Comparison of ENCODE assay signal across 10 mouse cellular contexts in the genomic region with DNA sequence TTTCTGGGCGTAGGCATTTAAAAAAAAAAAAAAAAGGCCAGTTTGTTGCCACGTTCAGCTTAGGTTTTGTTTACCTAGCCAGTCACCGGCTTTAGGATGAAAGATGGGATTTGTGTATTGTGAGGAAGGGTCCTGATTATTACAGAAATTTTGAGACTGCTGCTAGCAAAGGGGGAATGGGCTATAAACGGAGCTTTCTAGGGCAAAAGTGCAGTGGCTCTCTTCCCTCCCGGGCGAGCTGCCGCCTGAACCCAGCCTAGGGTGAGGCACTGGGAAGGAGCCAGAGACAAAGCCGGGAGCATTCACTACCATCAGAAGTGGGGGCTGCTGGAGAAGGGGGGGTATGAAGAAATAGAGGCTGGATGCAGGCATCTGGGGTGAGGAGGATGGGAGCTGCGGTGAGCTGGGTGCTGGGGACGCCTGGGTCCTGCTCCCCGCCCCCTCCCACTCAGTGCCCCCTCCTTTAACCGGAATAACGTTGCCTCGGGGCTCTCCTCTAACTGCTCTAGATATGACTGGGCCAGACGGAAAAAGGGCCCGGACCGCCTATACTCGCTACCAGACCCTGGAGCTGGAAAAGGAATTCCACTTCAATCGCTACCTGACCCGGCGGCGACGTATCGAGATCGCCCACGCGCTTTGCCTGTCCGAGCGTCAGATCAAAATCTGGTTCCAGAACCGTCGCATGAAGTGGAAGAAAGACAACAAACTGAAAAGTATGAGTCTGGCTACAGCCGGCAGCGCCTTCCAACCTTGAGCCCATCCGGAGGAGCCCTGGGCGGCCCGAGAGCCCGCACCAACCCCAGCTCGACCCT. TPM values are rescaled to one million over a fixed set of nuclear protein-coding genes. Genes with fewer than 3 reads are reported as not detected.
DNase-seq lines count a peak whose midpoint lies in the region; ATAC-seq and TF ChIP-seq lines count a peak whose summit lies in the region.
"Had no signal": no experiment of that assay in that cellular context is flagged by ENCODE, and none has a peak within 500 bp of the region (broad histone marks: within the 10 kb centered on the region; RNA-seq: fewer than 3 reads in every experiment).

No protein-coding gene starts in this region.

- DNase-seq in adrenal gland, adult (ENCODE audit: inconsistent age in 2 of 2, low spot score in 1 of 2): peak; percentile 60 to 75
- DNase-seq in adrenal gland, postnatal 36 days: no peak
- DNase-seq in lung, postnatal 36 days: no peak
- DNase-seq in liver: peak; percentile 5
- DNase-seq in stomach, postnatal 0 days (ENCODE audit: low spot score): no peak
- DNase-seq: left cerebral cortex, postnatal 4 days; thymus, adult 2 months had no signal

- H3K4me2 ChIP-seq in lung, embryonic 15.5 days: peak overlapping the region; percentile 70
- H3K4me2 ChIP-seq in stomach, postnatal 0 days (replicated peaks; ENCODE audit: low read depth): peak overlapping the region; percentile 72
- H3K4me2 ChIP-seq in midbrain, embryonic 16.5 days (ENCODE audit: low read length): no peak overlapping the region
- H3K4me2 ChIP-seq in forebrain, embryonic 12.5 days: no peak overlapping the region

- H3K9me3 ChIP-seq in lung, embryonic 15.5 days: no peaks in the 10 kb centered on the region
- no peaks in the 10 kb centered on the region for H3K9me3 ChIP-seq in stomach, postnatal 0 days (ENCODE audit: control insufficient read depth, low read length)
- H3K9me3 ChIP-seq in midbrain, embryonic 16.5 days (replicated peaks; ENCODE audit: control insufficient read depth, low read length, poor library complexity, severe bottlenecking): no peaks in the 10 kb centered on the region
- H3K9me3 ChIP-seq in forebrain, embryonic 12.5 days: no peaks in the 10 kb centered on the region

- ATAC-seq in lung, embryonic 15.5 days (ENCODE audit: borderline replicate concordance, extremely low read depth, low FRiP score, low TSS enrichment): no peak
- no peak for ATAC-seq in stomach, postnatal 0 days (ENCODE audit: low FRiP score, low TSS enrichment)
- ATAC-seq in midbrain, embryonic 16.5 days: no peak
- no peak for ATAC-seq in forebrain, embryonic 12.5 days (ENCODE audit: low FRiP score)

- H3K27ac ChIP-seq in lung, embryonic 15.5 days: peak overlapping the region; percentile 99
- H3K27ac ChIP-seq in stomach, postnatal 0 days (replicated peaks): peak overlapping the region; percentile 92
- H3K27ac ChIP-seq in midbrain, embryonic 16.5 days (ENCODE audit: low read length): no peak overlapping the region
- no peak overlapping the region for H3K27ac ChIP-seq in forebrain, embryonic 12.5 days

- no peak for TF ChIP-seq EP300 in stomach, postnatal 0 days (optimal IDR thresholded peaks at IDR 0.05)

- H3K27me3 ChIP-seq in lung, embryonic 15.5 days: peaks cover 89% of the 10 kb centered on the region
- H3K27me3 ChIP-seq in stomach, postnatal 0 days (ENCODE audit: control insufficient read depth, insufficient read depth, low read length): no peaks in the 10 kb centered on the region
- H3K27me3 ChIP-seq in midbrain, embryonic 16.5 days (ENCODE audit: control insufficient read depth, insufficient read depth, low read depth, low read length): peaks cover 91% of the 10 kb centered on the region
- H3K27me3 ChIP-seq in forebrain, embryonic 12.5 days: peaks cover 100% of the 10 kb centered on the region

- no peaks in the 10 kb centered on the region for H3K36me3 ChIP-seq in lung, embryonic 15.5 days
- no peaks in the 10 kb centered on the region for H3K36me3 ChIP-seq in stomach, postnatal 0 days (ENCODE audit: control insufficient read depth, insufficient read depth, low read length)
- no peaks in the 10 kb centered on the region for H3K36me3 ChIP-seq in midbrain, embryonic 16.5 days (ENCODE audit: control insufficient read depth, insufficient read depth, low read length)
- H3K36me3 ChIP-seq in forebrain, embryonic 12.5 days (replicated peaks): no peaks in the 10 kb centered on the region

- peak overlapping the region; percentile 88 for H3K9ac ChIP-seq in lung, embryonic 15.5 days
- peak overlapping the region; percentile 80 for H3K9ac ChIP-seq in stomach, postnatal 0 days (ENCODE audit: low read length)
- no peak overlapping the region for H3K9ac ChIP-seq in midbrain, embryonic 16.5 days (ENCODE audit: low read depth, low read length)
- no peak overlapping the region for H3K9ac ChIP-seq in forebrain, embryonic 12.5 days

- TF ChIP-seq CTCF in stomach, postnatal 0 days (IDR thresholded peaks at IDR 0.05; ENCODE audit: low read depth): no peak

- peak overlapping the region; percentile 59 for H3K4me3 ChIP-seq in lung, embryonic 15.5 days
- H3K4me3 ChIP-seq in stomach, postnatal 0 days (ENCODE audit: low read depth, low read length): peak overlapping the region; percentile 52
- H3K4me3 ChIP-seq in midbrain, embryonic 16.5 days (ENCODE audit: low read depth, low read length): no peak overlapping the region
- H3K4me3 ChIP-seq in forebrain, embryonic 12.5 days (replicated peaks): no peak overlapping the region

- WGBS in lung, embryonic 15.5 days: 2% methylated on average over 38 of the region's 38 CpGs
- 8% methylated on average over 38 of the region's 38 CpGs for WGBS in stomach, postnatal 0 days
- WGBS in midbrain, embryonic 16.5 days: 1% methylated on average over 38 of the region's 38 CpGs
- WGBS in forebrain, embryonic 12.5 days: 1% methylated on average over 38 of the region's 38 CpGs

- peaks cover 22% of the 10 kb centered on the region for H3K4me1 ChIP-seq in lung, embryonic 15.5 days
- H3K4me1 ChIP-seq in stomach, postnatal 0 days (replicated peaks; ENCODE audit: control insufficient read depth, insufficient read depth): no peaks in the 10 kb centered on the region
- H3K4me1 ChIP-seq in midbrain, embryonic 16.5 days (ENCODE audit: control insufficient read depth, insufficient read depth, low read length): no peaks in the 10 kb centered on the region
- H3K4me1 ChIP-seq in forebrain, embryonic 12.5 days: peaks cover 12% of the 10 kb centered on the region

RNA-seq across cellular contexts. Expression of a gene that starts 1.5 kb away (rescaled TPM):
- total RNA-seq in adrenal gland, postnatal 36 days (2021): 10 to 100 TPM; 16.1 to 27.0 TPM
- 46.1 and 54.1 TPM in 2 replicates for polyA plus RNA-seq in lung, embryonic 15.5 days (2015; fragmentation: Nextera tagmentation; extraction: Ambion mirVana)
- 7.5 and 8.2 TPM in 2 replicates for polyA plus RNA-seq in stomach, postnatal 0 days (2015; fragmentation: Nextera tagmentation; extraction: Ambion mirVana)
- polyA plus RNA-seq in midbrain, embryonic 16.5 days (2015; fragmentation: Nextera tagmentation; extraction: Ambion mirVana): 0.14 TPM in 1 of 2 replicates, not detected in the other
- polyA plus RNA-seq in forebrain, embryonic 12.5 days (2016; fragmentation: Nextera tagmentation; extraction: Ambion mirVana): not detected in 2 replicates
- total RNA-seq: left cerebral cortex, postnatal 4 days had no signal

RNA-seq across cellular contexts. Expression of a gene that starts 12.3 kb away (rescaled TPM):
- 10 to 100 TPM; 43.9 to 62.2 TPM for total RNA-seq in adrenal gland, postnatal 36 days (2021)
- 15.2 and 16.9 TPM in 2 replicates for polyA plus RNA-seq in lung, embryonic 15.5 days (2015; fragmentation: Nextera tagmentation; extraction: Ambion mirVana)
- 6.9 and 7.9 TPM in 2 replicates for polyA plus RNA-seq in stomach, postnatal 0 days (2015; fragmentation: Nextera tagmentation; extraction: Ambion mirVana)
- not detected in 2 replicates for polyA plus RNA-seq in midbrain, embryonic 16.5 days (2015; fragmentation: Nextera tagmentation; extraction: Ambion mirVana)
- polyA plus RNA-seq in forebrain, embryonic 12.5 days (2016; fragmentation: Nextera tagmentation; extraction: Ambion mirVana): not detected in 2 replicates
- total RNA-seq: left cerebral cortex, postnatal 4 days had no signal

RNA-seq across cellular contexts. Expression of a gene that starts 13.5 kb away (rescaled TPM):
- 10 to 100 TPM; 15.6 to 20.9 TPM for total RNA-seq in adrenal gland, postnatal 36 days (2021)
- 4.3 and 4.4 TPM in 2 replicates for polyA plus RNA-seq in lung, embryonic 15.5 days (2015; fragmentation: Nextera tagmentation; extraction: Ambion mirVana)
- polyA plus RNA-seq in stomach, postnatal 0 days (2015; fragmentation: Nextera tagmentation; extraction: Ambion mirVana): 1.2 and 1.6 TPM in 2 replicates
- polyA plus RNA-seq in midbrain, embryonic 16.5 days (2015; fragmentation: Nextera tagmentation; extraction: Ambion mirVana): not detected in 2 replicates
- not detected in 2 replicates for polyA plus RNA-seq in forebrain, embryonic 12.5 days (2016; fragmentation: Nextera tagmentation; extraction: Ambion mirVana)
- total RNA-seq: left cerebral cortex, postnatal 4 days had no signal

RNA-seq across cellular contexts. Expression of a gene that starts 18.2 kb away (rescaled TPM):
- 10 to 100 TPM; 35.5 to 49.8 TPM for total RNA-seq in adrenal gland, postnatal 36 days (2021)
- 2.5 and 3.0 TPM in 2 replicates for polyA plus RNA-seq in lung, embryonic 15.5 days (2015; fragmentation: Nextera tagmentation; extraction: Ambion mirVana)
- 5.5 and 6.0 TPM in 2 replicates for polyA plus RNA-seq in stomach, postnatal 0 days (2015; fragmentation: Nextera tagmentation; extraction: Ambion mirVana)
- not detected in 2 replicates for polyA plus RNA-seq in midbrain, embryonic 16.5 days (2015; fragmentation: Nextera tagmentation; extraction: Ambion mirVana)
- polyA plus RNA-seq in forebrain, embryonic 12.5 days (2016; fragmentation: Nextera tagmentation; extraction: Ambion mirVana): not detected in 2 replicates
- total RNA-seq: left cerebral cortex, postnatal 4 days had no signal

RNA-seq across cellular contexts. Expression of a gene that starts 18.5 kb away (rescaled TPM):
- total RNA-seq in adrenal gland, postnatal 36 days (2021): 10 to 100 TPM; 15.7 to 20.2 TPM
- polyA plus RNA-seq in lung, embryonic 15.5 days (2015; fragmentation: Nextera tagmentation; extraction: Ambion mirVana): 3.0 and 3.8 TPM in 2 replicates
- polyA plus RNA-seq in stomach, postnatal 0 days (2015; fragmentation: Nextera tagmentation; extraction: Ambion mirVana): 0.94 and 0.97 TPM in 2 replicates
- polyA plus RNA-seq in midbrain, embryonic 16.5 days (2015; fragmentation: Nextera tagmentation; extraction: Ambion mirVana): not detected in 2 replicates
- polyA plus RNA-seq in forebrain, embryonic 12.5 days (2016; fragmentation: Nextera tagmentation; extraction: Ambion mirVana): not detected in 2 replicates
- total RNA-seq: left cerebral cortex, postnatal 4 days had no signal

Comparison
In these comparisons a context has a peak if more than half of its experiments do, and no peak if none do; other contexts are left out.
1. DNase-seq: peak in adrenal gland, adult (2 of 2) and liver (single experiment); none in adrenal gland, postnatal 36 days (0 of 2), lung, postnatal 36 days (single experiment) and stomach, postnatal 0 days (single experiment).
2. H3K27ac ChIP-seq: peak in lung, embryonic 15.5 days (single experiment) and stomach, postnatal 0 days (single experiment); none in midbrain, embryonic 16.5 days (single experiment) and forebrain, embryonic 12.5 days (single experiment).
3. H3K4me2 ChIP-seq: peak in lung, embryonic 15.5 days (single experiment) and stomach, postnatal 0 days (single experiment); none in midbrain, embryonic 16.5 days (single experiment) and forebrain, embryonic 12.5 days (single experiment).
4. H3K4me3 ChIP-seq: peak in lung, embryonic 15.5 days (single experiment) and stomach, postnatal 0 days (single experiment); none in midbrain, embryonic 16.5 days (single experiment) and forebrain, embryonic 12.5 days (single experiment).
5. H3K9ac ChIP-seq: peak in lung, embryonic 15.5 days (single experiment) and stomach, postnatal 0 days (single experiment); none in midbrain, embryonic 16.5 days (single experiment) and forebrain, embryonic 12.5 days (single experiment).